Mouse (Mus musculus): Measurements from ENCODE around the gene Aff1.

The Aff1 gene

DNA sequence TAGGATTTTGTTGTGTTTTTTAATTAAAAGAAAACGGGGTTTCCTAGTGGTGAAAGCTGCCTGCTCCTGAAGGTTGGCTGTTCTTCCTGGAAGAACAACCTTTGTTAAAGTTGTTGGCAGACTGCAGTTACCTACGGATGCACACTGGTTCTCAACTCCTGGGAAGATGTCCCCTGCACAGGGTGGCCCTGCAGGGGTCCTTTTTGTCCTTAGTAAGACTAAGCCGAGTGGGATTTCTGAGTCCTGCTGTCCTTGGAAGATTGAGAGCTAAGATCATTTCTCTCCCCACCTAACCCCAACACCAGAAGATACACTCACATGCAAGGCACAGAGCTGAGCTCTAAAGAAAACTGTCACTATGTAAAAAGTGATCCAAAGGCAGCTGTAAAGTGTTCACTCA is 32.6 kb downstream of the Aff1 start:
- no peak for ATAC-seq (ENCODE audit: insufficient number of reproducible peaks, low FRiP score, low TSS enrichment)

DNA sequence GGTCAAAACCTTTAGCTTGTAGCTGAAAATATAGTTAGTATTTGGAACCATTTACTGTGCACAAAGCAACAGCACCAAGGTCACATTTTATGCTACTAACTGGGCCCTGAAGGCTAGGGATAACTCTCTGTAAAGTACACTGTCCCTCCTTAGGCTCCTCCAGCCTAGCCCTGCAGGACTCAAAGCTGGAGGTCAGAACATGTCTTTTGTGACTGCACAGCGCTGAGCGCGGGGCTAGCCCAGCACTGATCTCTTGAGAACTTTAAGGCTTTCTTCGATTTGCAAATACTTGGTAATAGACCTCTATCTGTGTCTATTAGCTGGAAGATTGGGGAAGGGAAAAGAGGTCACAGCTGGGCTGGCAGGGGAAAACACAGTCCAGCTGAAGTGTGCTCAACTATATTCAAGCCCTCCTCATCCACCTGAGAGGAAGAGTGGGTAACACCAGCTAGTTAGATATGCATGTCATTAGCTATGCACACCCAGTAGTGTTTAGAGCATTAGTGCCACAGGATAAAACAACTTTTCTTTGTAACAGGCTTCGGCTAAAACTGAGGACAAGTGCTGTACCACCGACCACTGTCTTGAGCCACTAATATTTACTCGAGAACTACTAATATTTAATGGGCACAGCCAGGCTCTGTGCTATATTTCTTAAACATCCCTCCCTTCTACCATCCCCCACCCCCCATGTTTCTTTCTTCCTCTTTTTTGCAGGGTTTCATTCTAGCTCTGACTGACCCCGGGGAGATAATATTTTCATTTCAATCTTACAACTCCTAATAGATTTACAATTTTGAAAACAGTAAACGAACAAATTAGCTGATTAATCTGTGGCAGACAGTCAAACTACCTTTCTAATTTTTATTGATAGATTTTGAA is 33.3 kb downstream of the Aff1 start:
- no peak for ATAC-seq (ENCODE audit: insufficient number of reproducible peaks, low FRiP score, low TSS enrichment)

DNA sequence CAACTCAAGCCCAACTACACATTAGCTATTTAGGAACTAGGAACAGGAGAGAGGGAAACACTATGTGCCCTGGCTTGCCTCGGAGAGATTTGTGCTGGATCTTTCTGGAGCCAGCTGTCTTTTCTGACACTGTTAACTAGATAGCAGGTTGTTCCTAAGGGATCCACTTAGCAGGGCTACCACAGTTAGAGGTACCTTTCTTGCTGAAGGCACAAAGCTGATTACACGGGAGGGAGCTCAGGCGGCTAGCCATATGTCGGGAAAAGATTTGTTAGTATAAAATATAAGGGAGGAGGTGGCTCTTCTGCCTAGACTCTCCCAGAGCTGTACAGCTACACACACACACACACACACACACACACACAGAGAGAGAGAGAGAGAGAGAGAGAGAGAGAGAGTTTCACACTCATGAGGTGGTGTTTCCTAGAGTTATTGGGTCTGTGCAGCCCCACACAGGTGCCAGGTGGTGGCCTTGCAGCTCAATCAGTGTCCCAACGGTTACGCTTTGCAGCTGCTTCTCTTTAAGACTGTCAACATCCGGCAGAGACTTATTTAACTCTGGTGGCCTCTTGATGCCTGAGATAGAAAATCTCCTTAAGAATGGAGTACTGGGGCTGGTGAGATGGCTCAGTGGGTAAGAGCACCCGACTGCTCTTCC is 34.2 kb downstream of the Aff1 start:
- no peak for ATAC-seq (ENCODE audit: insufficient number of reproducible peaks, low FRiP score, low TSS enrichment)

DNA sequence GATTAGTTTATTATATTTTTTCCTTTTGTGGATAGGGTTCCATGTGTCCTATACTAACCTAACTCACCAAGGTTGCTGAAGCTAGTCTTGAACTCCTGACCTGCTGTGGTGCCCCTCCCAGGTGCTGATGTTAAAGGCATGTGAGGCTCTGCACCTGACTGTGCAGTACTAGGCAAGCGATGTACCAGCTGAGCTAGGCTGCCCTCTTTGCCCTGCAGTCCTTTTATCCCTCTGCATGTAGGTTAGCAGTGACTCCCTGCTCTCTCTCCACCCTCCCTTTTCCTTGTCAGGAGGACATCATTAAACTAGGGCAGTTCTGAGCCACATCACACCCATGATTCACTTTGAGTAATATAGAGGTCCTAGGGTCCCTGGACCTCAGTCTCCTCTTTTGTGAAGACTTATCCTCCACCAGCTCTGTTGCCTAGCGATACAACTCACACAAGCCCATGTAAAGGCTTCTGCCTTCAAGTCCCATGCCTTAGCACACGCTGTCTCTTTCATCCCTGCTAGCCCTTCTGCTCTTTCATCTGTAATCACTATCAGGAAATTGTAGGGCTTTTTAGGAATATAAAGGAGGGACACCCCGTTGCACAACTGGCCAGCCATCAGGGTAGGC is 35.7 kb downstream of the Aff1 start:
- no peak for ATAC-seq (ENCODE audit: insufficient number of reproducible peaks, low FRiP score, low TSS enrichment)

DNA sequence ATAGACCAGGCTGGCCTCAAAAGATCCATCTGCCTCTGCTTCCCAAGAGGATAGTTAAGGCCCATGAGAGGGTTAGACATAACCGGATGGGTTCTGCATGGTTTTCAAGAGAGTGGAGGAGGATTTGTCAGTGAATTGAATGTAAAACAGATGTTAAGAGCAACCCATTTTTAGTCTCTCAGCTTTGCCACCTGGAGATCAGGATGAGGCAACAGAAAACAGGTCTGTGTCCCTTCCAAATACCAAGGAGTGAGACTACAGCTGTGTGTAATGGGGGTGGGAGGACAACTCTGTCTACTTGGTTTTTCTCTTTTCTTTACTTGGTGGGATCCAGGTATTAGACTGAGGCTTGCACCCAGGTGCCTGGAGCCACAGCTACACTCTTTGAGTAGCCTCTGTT is 37.1 kb downstream of the Aff1 start:
- ATAC-seq (ENCODE audit: insufficient number of reproducible peaks, low FRiP score, low TSS enrichment), result no peak

DNA sequence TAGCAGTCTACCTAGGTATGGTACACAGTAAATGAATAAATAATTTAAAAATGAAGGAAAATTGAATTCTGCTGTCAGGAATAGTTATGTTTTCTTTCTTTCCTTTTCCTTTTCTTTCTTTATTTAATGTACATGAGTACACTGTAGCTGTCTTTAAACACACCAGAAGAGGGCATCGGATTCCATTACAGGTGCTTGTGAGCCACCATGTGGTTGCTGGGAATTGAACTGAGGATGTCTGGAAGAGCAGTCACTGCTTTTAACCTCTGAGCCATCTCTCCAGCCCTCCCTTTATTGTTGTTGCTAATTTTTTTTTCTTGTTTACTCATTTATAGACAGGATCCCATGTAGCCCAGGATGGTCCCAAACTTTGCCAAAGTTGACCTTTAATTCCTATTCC is 38.0 kb downstream of the Aff1 start:
- ATAC-seq (ENCODE audit: insufficient number of reproducible peaks, low FRiP score, low TSS enrichment), result no peak

DNA sequence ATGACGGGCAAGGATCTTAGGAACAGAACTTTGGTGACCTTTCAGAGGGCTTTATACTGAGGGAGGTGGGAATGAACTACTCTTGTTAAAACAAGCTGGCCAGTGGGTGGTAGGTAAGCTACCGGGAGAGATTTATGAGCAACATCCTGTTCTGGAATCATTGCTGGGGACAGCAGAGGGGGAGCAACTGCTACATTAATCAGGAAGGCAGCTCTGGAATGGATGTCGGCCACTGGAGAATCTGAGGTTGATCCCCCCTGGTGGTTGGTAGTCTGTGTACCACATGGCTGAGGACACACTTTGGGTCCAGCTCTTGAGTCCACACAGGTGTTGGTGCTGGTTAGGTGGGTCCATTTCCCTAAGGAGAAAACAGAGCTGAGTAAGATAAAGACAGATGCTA is 38.6 kb downstream of the Aff1 start:
- ATAC-seq (ENCODE audit: insufficient number of reproducible peaks, low FRiP score, low TSS enrichment), result no peak

DNA sequence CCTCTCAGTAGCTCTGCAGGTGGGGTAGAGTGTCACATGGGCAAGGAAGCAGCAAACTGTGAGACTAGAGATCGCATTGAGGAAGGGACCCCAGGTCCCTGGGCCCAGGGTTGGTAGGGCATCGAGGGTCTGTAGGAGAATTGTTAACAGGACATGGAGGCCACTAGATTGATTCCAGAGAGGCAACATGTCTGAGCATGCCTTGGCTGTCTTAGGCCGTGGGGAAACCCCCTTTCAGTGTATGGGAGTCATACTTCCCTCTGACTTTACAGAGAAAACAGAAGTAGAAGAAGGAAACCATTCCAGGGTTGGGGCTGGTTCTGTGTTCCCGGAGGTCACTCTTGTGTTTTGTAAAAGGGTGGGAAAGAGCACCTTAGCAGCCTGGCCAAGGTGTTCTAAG is 40.4 kb downstream of the Aff1 start:
- ATAC-seq (ENCODE audit: insufficient number of reproducible peaks, low FRiP score, low TSS enrichment), result no peak

DNA sequence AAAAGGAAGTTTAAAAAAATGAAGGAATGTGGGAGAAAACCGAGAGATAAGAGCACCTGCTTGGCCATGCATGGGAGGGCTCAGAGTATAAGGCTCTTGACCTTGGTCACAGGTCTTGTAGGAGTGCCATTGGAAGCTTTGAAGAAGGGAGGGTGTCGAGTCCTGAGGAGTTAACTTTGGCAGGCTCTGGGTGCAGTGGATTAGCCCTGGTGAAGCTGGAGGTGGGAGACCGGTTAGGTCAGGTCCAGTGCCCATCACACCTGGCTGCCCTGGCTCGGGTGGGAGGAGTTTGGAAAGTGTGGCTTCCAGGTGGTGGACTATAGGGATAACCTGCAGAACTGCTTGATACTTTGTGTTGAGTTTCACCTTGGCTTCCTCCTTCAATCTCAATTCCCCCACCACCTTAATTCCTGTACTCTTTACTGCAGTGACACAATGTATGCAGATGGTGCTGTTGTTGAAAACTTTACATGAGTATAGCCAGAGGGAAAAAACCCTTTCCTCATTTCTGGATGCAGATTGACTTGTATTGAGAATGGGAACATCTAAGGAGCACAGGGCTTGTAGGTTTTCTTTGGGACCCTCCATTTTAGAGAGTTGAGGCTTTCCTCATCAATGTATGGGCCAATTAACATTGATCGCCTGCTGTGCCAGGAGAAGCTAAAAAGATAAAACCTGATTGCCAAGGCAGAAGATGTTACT is 43.4 kb downstream of the Aff1 start:
- ATAC-seq (ENCODE audit: insufficient number of reproducible peaks, low FRiP score, low TSS enrichment), result no peak

DNA sequence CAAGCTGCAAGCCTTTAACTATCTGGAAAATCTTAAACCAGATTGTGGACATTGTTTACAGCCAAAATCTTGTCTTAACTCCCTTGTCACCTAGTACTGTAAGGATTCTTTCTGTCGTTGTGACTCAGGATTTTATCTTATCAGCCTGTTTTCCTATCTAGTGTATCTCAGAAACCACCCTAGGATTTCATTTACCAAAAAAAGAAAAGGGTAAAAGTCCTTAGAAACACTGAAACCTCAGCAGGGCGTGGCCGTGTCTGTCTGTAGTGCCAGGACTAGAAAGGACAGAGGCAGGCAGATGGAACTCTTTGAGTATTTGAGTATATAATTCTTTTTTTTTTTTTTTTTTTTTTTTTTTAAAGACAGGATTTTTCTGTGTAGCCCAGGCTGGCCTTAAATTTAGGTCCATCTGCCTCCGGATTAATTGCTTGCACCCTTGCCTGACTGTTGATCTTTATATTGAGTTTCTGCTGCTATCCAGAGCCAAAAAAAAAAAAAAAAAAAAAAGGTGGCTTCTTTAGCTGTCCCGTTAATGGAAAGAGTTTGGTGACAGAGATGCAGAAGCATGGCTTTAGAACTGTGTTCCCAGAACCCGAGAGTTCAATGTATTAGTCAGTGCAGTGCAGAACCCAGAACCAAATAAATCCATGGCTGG is 44.5 kb downstream of the Aff1 start:
- ATAC-seq (ENCODE audit: insufficient number of reproducible peaks, low FRiP score, low TSS enrichment), result no peak

DNA sequence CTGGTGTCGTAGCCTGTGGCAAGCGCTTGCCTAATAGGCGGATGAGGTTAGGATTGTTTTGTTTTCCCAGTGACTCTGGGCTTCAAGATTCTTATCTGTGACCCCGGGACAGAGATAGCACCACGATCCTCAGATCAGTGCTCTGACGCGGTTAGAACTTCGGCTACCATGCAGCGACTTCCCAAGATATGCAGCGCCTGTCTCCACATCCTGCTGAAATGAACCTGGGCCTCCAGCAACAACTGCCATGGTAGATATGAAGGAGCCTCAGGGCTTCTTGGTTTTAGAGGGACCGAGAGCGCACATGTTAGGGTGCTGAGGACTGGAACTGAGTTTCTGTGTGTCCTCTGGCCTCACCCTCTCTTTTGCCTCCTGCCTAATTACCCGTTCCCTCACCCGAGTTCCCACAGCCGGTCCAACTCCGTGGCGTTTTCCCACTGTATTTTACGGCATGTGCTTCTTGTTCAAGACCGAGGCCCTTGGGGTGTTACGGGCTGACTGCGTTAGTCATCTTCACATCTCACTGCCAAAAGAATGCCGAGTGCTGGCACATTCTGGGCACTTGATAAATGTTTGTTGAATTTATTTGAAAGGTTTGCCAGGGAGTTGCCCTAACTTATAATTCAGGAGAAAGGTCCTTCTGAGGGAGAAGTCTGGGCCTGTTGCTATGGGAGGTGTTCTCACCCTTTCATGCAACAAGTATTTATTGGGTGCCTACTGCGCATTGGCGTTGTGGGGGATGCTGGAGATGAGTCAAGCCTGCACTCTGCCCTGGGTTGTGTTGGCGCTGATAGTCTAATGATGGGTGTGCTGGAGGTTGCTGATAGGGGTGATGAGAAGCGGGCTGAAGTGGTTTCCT is 45.3 kb downstream of the Aff1 start:
- no peak for ATAC-seq (ENCODE audit: insufficient number of reproducible peaks, low FRiP score, low TSS enrichment)

DNA sequence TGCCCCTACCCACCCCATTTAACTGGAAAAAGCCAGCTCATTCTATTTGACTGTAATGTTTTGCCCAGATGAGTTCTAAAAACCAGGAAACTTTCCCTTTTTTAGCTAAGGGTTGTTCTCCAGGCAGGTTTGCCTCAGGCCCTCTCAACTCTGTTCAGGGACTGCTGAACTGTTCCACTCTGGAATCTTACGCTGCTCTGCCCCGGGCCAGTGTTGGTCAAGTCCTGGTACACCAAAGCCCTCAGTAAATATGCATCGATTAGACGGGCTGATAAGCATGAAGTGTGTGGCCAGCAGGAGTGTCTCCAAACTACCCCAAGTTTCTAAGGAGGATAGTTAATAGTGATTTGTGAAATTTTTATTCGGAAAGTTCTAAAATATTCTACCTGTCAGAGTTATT is 46.3 kb downstream of the Aff1 start:
- no peak for ATAC-seq (ENCODE audit: insufficient number of reproducible peaks, low FRiP score, low TSS enrichment)

DNA sequence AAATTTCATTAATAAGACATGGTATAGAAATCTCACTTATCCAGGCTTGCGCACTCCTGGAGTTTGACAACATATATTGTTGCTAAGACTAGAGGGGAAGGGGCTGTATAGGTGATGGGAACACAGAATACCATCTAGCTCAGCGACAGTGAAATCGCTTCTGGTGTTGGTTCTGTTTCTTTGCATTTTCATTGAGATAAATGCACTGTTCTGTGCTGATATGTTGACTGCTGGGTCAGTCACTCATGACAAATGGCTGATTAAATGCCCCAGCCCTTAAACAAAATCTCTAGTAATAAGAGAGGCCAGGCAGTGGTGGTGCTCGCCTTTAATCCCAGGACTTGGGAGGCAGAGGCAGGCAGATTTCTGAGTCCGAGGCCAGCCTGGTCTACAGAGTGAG is 47.0 kb downstream of the Aff1 start:
- no peak for ATAC-seq (ENCODE audit: insufficient number of reproducible peaks, low FRiP score, low TSS enrichment)

DNA sequence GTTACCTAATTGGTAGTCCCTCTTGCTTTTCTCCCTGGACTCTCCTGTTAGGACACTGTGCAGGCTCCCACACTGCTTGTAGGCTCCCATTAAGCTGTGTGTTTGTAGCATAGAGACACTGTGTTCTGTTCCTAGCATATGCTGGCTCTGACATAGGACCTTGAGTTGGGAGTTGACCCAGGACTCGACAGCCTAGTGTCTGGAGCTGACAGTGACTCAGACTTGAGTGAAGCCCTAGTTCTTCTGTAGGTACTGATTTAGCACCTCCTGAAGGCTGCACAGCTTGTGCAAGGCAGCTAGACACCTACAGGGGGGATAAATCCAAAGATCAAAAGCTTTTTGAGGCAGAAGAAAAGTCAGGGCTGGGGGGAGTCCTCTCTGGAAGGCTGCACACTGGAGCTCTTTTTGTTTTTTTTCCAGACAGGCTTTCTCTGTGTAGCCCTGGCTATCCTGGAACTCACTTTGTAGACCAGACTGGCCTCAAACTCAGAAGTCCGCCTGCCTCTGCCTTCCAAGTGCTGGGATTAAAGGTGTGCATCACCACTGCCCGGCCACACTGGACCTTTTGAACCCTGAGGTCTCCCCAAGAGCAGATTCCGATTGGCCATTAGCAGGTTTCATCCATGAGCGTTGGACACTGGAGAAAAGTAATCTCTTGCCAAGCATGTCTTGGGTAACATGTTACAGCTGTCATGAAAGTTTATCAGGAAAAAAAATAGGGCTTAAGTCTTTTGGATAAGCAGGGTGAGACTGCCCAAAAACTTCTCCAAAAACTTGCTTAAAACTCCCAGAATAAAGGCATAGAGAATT is 48.1 kb downstream of the Aff1 start:
- no peak for ATAC-seq (ENCODE audit: insufficient number of reproducible peaks, low FRiP score, low TSS enrichment)

DNA sequence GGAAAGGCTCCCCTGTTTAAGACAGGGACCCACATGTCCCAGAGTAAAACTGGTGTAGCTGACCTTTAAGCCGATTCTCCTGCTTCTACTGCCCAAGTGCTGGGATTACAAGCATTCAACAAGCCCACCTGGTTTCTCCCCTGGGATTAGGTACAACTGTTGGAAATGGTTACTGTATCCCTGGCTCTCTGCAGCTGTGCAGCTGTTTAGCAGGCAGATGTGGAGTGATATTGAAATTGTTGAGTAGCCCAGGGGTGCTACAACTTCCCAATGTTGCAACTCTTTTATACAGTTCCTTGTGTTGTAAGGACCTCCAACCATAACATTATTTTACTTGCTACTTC is 48.7 kb downstream of the Aff1 start:
- no peak for ATAC-seq (ENCODE audit: insufficient number of reproducible peaks, low FRiP score, low TSS enrichment)

DNA sequence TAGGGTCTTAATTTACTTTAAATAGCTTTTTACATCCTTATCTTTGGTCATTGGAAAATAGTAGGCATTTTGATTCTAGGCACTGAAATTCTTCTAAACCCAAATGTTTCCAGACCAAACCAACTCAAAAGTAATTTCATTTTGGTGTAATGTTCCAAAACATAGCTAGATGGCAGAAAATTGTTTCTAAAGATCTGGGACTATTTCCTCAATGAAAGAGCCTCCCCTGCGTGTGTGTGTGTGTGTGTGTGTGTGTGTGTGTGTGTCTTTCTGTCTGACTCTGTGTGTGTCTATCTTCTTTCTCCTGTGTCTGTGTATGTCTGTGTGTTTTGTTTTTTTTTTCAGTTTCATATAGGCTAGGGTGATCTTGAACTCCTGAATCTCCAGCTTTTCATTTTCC is 49.3 kb downstream of the Aff1 start:
- ATAC-seq (ENCODE audit: insufficient number of reproducible peaks, low FRiP score, low TSS enrichment), result no peak

DNA sequence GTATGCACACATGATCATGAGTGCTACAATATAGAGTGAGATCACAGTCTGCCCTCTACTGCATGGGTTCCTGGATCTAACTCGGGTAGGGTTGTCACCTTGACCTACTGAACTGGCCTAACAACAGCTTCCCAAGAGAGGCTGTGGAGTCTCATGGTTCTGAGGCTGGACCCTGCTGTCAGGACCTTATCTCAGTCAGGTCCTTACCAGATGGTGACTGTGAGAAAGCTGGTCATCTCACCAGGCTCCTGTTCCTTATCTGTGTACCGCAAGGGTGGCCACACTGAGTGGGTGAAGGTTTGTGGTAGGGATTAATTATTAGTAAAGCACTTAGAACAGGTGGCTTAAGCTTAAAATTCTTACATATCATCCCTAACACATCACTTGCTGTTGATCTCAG is 49.8 kb downstream of the Aff1 start:
- ATAC-seq (ENCODE audit: insufficient number of reproducible peaks, low FRiP score, low TSS enrichment), result no peak

DNA sequence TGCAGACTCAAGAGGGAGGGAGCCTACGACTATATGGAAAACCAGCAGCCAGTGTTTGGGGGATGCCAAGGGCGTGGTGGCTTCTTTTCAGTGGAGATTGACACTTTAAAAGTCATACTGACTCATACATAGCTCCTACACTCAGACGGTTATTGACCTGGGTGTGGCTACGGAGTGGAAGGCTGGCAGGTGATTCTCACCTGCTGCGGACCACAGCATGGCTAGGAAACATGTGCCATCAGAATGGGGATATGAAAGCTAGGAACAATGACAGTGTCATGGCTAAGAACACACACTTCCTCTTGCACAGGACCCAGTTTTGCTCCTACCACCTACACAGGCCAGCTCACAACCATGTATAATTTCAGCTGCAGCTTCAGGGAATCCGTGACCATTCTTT is 52.4 kb downstream of the Aff1 start:
- no peak for ATAC-seq (ENCODE audit: insufficient number of reproducible peaks, low FRiP score, low TSS enrichment)

DNA sequence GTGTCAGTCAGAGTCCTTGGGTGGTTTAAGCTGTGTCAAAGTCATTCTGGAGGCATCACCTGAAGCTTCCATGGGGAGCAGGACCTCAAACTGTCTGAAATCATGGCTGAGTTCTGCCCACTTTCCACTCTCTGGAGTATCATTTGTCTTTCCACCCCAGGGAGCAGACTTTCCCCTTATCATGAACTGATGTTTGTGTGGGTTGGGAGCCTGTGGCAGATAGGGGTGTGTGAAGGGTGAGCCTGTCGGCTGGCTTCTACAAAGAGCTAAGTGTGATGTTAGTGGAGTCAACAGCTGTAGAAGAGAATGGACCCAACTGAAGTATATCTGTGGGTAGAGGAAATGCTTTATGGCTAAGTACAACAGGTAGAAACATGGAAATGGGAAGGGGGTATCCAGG is 53.5 kb downstream of the Aff1 start:
- no peak for ATAC-seq (ENCODE audit: insufficient number of reproducible peaks, low FRiP score, low TSS enrichment)
